Mouse (Mus musculus) stomach, postnatal 0 days (tissue): Measurements from ENCODE around the gene Dusp12. TPM values are rescaled to one million over a fixed set of nuclear protein-coding genes. Genes with fewer than 3 reads are reported as not detected.

ENCODE experiments used
- ATAC-seq: fragments of 200-750 bp; cut with Nextera tagmentation; 2 replicates; pipeline ENCODE4 v1.8.0; 2017; ENCODE audit not compliant: low FRiP score, low TSS enrichment
- DNase-seq: peaks from one replicate; pipeline ENCODE4 v3.0.0-alpha.2; 2016; ENCODE audit warnings: low spot score
- H3K27ac ChIP-seq: fragments of 300-500 bp; sonication (generic); replicated peaks from 2 replicates; pipeline ENCODE4 v1.5.1; 2014; ENCODE audit warnings: mild to moderate bottlenecking, control low read depth
- H3K27me3 ChIP-seq: fragments of 300-500 bp; sonication (generic); 2 replicates; pipeline ENCODE4 v1.6.1; 2014; ENCODE audit warnings: low read length; ENCODE audit not compliant: control insufficient read depth, insufficient read depth
- H3K36me3 ChIP-seq: fragments of 300-500 bp; sonication (generic); 2 replicates; pipeline ENCODE4 v1.6.1; 2014; ENCODE audit warnings: low read length, mixed read lengths; ENCODE audit not compliant: control insufficient read depth, insufficient read depth
- H3K4me1 ChIP-seq: fragments of 300-500 bp; sonication (generic); replicated peaks from 2 replicates; pipeline ENCODE4 v1.6.1; 2014; ENCODE audit warnings: antibody characterized with exemption; ENCODE audit not compliant: control insufficient read depth, insufficient read depth
- H3K4me2 ChIP-seq: fragments of 300-500 bp; sonication (generic); replicated peaks from 2 replicates; pipeline ENCODE4 v1.6.1; 2014; ENCODE audit warnings: low read depth, mild to moderate bottlenecking, control low read depth, moderate library complexity
- H3K4me3 ChIP-seq: fragments of 300-500 bp; sonication (generic); 2 replicates; pipeline ENCODE4 v1.5.1; 2014; ENCODE audit warnings: low read depth, low read length, control low read depth
- H3K9ac ChIP-seq: fragments of 300-500 bp; sonication (generic); 2 replicates; pipeline ENCODE4 v1.6.1; 2014; ENCODE audit warnings: mild to moderate bottlenecking, low read length, control low read depth, mixed read lengths
- H3K9me3 ChIP-seq: fragments of 300-500 bp; sonication (generic); 2 replicates; pipeline ENCODE4 v1.6.1; 2016; ENCODE audit warnings: low read length; ENCODE audit not compliant: control insufficient read depth
- CTCF ChIP-seq: IDR thresholded peaks from 2 replicates; pipeline ENCODE4 v1.5.1; 2016; ENCODE audit warnings: antibody characterized with exemption, low read depth, mild to moderate bottlenecking, moderate library complexity
- EP300 ChIP-seq: optimal IDR thresholded peaks from 2 replicates; pipeline ENCODE3; 2016; ENCODE audit warnings: antibody characterized with exemption
- WGBS: fragments of 180-500 bp; shearing (Covaris S2); extraction: QIAGEN DNeasy Blood & Tissue Kit; methylation state at CpG from one replicate; pipeline ENCODE4 v1.1.7; 2014; 5-methylcytosine and 5-hydroxymethylcytosine counted together
- polyA plus RNA-seq: library from polyadenylated mRNA; unstranded; fragments of >200 nt; fragmentation: Nextera tagmentation; extraction: Ambion mirVana; gene quantifications from 2 replicates; pipeline ENCODE4 v1.2.1, GENCODE M21; 2015

The Dusp12 gene
- polyA plus RNA-seq, 1 experiment from 2014 or later, result 23.9 TPM

DNA sequence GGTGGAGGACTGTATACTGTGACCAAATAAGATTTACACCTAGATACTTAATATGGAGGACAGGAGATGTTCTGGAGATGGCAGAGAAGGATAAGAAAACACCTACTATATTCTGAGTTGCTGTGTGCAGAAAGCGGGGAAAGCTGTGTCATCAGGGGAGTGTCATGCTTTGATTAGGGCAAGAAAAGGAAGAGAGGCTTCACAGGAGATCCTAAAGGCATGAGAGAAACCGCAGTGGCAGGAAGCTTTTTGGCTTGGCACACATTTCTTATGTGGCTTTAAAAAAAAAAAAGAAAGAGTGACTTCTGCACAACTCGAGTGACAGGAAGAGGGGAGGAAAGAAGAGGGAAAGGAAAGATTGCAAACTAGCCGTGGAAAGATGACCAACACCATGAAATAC lies 22.3 kb downstream of the Dusp12 start:
- Histone ChIP-seq H3K27me3 (no peaks in the 10 kb centered on the region), H3K4me2 (no peak overlapping the region), H3K4me3 (no peak overlapping the region), H3K36me3 (no peaks in the 10 kb centered on the region), H3K4me1 (0 out of 2 replicates have a peak, but pooled peaks cover 3% of the 10 kb centered on the region), H3K9ac (no peak overlapping the region), H3K27ac (no peak overlapping the region), H3K9me3 (no peaks in the 10 kb centered on the region)
- TF ChIP-seq CTCF (no peak), EP300 (no peak)
- DNase-seq (no peak), ATAC-seq (no peak)
- 52% methylated on average over 4 of the region's 4 CpGs for WGBS

DNA sequence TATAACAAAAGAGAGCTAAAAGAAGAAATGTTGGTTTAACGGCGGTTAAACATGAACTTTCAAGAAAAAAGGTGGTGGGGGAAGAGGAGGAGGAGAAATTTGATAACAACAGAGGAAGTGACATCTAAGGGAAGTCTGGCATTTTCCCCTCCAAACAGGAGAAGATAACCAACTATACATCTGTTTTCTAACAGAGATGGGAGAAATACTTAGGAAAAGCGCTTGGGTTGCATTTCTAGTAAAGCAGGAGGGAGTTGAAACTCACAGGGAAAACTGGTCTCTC lies 23.0 kb downstream of the Dusp12 start:
- DNase-seq, result no peak

DNA sequence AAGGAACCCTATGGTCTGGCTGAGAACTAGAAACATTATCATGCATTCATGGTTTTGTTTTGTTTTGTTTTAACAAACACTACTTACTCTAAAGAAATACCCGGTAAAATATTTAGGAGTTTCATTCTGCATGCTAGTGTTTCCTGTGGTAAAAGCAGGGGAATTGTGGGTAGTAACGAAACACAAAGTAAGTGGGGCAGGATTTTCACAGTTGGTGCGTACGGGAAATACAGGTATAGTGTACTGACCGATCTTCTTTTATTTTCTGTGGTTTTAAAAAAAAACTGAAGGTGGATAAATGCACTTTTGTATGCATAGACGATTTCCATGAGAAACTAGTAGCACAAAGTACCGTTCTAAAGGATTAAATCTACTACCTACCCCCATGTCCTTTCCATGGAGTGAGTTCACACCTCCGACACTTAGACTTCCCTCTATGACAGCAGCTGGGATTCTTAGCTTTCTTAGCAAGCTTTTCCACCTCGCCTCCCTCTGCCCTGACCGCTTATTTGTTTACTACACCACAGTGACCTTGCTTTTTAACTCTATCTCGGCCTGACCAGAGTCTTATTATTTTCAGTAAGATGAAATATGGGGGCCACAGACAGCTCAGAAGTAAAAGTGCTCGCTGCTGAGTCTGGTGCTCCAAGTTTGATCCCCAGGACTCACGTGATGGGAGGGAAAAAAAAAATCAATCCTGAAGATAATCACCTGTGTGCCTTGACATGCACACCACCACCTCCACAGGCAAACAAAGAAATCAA lies 23.5 kb downstream of the Dusp12 start:
- no peak overlapping the region for H3K9ac ChIP-seq
- 0 out of 2 replicates have a peak, but pooled peaks cover 3% of the 10 kb centered on the region for H3K4me1 ChIP-seq
- no peak overlapping the region for H3K4me3 ChIP-seq
- TF ChIP-seq CTCF, result no peak
- no peak for TF ChIP-seq EP300
- 46% methylated on average over 13 of the region's 13 CpGs for WGBS
- no peaks in the 10 kb centered on the region for H3K27me3 ChIP-seq
- H3K27ac ChIP-seq, result no peak overlapping the region
- H3K36me3 ChIP-seq, result no peaks in the 10 kb centered on the region
- H3K4me2 ChIP-seq, result 0 out of 2 replicates have a peak overlapping the region, but pooled peaks have one; percentile 8
- ATAC-seq (no peak), DNase-seq (no peak)
- no peaks in the 10 kb centered on the region for H3K9me3 ChIP-seq

More for the DNA sequence above, 23.0 kb downstream of the Dusp12 start:
- Histone ChIP-seq H3K27ac (no peak overlapping the region), H3K27me3 (no peaks in the 10 kb centered on the region), H3K4me1 (0 out of 2 replicates have a peak, but pooled peaks cover 3% of the 10 kb centered on the region), H3K36me3 (no peaks in the 10 kb centered on the region), H3K9me3 (no peaks in the 10 kb centered on the region), H3K4me2 (no peak overlapping the region), H3K4me3 (no peak overlapping the region), H3K9ac (no peak overlapping the region)
- 34% methylated on average over 3 of the region's 3 CpGs for WGBS
- ATAC-seq, result no peak
- no peak for TF ChIP-seq EP300
- TF ChIP-seq CTCF, result no peak

DNA sequence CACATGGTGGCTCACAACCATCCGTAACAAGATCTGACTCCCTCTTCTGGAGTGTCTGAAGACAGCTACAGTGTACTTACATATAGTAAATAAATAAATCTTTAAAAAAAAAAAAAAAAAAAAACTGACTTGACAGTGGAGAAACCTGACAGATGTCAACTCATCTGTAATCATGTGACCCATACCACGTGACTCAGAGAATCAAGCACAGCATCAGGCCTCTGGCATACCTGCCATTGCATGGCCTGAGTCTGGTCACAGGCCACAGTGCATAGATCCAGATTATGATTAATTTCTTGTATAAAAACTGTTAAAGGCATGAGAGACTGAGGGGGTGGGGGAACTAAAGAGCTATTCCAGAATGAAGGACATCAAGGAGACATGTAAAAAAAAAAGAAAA lies 26.5 kb downstream of the Dusp12 start:
- TF ChIP-seq EP300 (no peak), CTCF (no peak)
- Histone ChIP-seq H3K36me3 (no peaks in the 10 kb centered on the region), H3K9me3 (no peaks in the 10 kb centered on the region), H3K27me3 (no peaks in the 10 kb centered on the region), H3K9ac (no peak overlapping the region), H3K4me3 (no peak overlapping the region), H3K4me2 (no peak overlapping the region), H3K4me1 (no peaks in the 10 kb centered on the region), H3K27ac (no peak overlapping the region)
- WGBS, result 56% methylated on average over 2 of the region's 2 CpGs
- ATAC-seq (no peak), DNase-seq (no peak)

DNA sequence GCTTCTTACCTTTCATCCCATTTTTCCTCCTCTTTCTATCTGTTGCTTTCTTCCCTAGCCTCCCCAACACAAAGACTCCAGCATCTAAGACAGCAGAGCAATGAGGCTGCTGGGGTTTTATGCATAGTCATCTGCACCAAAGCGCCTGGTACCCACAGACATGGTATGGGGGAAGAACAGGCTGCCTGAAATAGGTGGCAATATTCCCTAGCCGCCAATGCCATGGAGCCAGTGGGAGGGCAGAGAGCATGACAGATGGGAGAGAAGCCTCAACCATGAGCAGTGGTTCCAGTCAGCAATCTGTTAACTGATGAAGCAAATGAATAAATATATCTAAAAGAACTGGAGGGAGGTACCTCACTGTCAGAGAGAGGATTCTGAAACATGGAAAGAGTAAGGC lies 28.0 kb downstream of the Dusp12 start:
- 78% methylated on average over 2 of the region's 2 CpGs for WGBS
- no peak for DNase-seq

DNA sequence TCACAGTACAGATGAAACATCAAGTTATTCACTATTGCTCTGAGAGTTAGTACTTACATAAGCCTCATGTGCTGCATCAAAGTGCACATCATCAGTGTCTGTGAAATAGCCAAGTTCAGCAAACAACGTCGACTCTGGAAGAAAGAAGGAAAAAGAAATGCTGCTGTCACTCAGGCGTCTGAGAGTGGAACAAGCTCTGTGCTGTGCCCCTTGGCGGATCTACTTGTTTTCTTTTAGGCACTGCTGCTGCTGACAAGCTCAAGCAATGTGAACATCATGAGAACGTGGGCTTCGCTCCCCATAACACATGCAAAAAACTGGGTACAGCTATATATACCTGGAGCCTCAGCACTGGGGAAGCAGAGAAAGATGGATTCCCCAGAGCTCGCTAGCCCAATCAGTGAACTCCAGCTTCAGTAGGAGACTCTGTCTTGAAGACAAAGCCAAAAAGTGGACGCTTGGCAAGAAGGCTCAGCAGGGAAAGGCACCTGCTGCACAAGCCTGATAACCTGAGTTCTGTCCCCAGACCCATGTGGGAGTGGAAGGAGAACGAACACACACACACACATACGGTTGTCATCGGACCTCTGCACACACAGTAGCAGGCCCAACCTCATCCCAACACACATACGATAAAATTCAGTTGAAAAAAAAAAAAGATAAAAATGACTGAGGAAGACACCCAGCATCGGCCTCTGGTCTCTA lies 30.1 kb downstream of the Dusp12 start:
- no peaks in the 10 kb centered on the region for H3K9me3 ChIP-seq
- H3K36me3 ChIP-seq, result no peaks in the 10 kb centered on the region
- no peak overlapping the region for H3K4me3 ChIP-seq
- H3K4me2 ChIP-seq, result no peak overlapping the region
- 85% methylated on average over 13 of the region's 13 CpGs for WGBS
- no peaks in the 10 kb centered on the region for H3K4me1 ChIP-seq
- H3K27ac ChIP-seq, result no peak overlapping the region
- TF ChIP-seq CTCF (no peak), EP300 (no peak)
- no peak for DNase-seq
- no peak overlapping the region for H3K9ac ChIP-seq
- ATAC-seq, result no peak
- H3K27me3 ChIP-seq, result no peaks in the 10 kb centered on the region

More for the DNA sequence above, 28.0 kb downstream of the Dusp12 start:
- Histone ChIP-seq H3K4me3 (no peak overlapping the region), H3K9me3 (no peaks in the 10 kb centered on the region), H3K36me3 (no peaks in the 10 kb centered on the region), H3K9ac (no peak overlapping the region), H3K4me1 (no peaks in the 10 kb centered on the region), H3K27me3 (no peaks in the 10 kb centered on the region), H3K27ac (no peak overlapping the region), H3K4me2 (no peak overlapping the region)
- no peak for ATAC-seq
- TF ChIP-seq EP300 (no peak), CTCF (no peak)
